Mouse (Mus musculus): Measurements from ENCODE around the gene Ifi47. TPM values are rescaled to one million over a fixed set of nuclear protein-coding genes. Genes with fewer than 3 reads are reported as not detected.

Gene Ifi47
- polyA plus RNA-seq, 1 experiment = 8.7 TPM

DNA sequence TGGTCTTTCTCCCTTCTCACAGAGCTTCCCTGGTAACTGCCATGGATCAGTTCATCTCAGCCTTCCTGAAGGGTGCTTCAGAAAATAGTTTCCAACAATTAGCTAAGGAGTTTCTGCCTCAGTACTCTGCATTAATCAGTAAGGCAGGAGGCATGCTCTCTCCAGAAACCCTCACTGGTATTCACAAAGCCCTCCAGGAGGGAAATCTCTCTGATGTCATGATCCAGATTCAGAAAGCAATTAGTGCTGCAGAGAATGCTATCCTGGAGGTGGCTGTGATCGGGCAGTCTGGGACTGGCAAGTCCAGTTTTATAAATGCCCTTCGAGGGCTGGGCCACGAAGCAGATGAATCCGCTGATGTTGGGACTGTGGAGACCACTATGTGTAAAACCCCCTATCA lies 19.0 kb downstream of the Ifi47 start:
- Histone ChIP-seq H3K4me1 (ENCODE audit: control insufficient read depth, insufficient read depth, insufficient read length, low read length) (peaks cover 8% of the 10 kb centered on the region), H3K27ac (ENCODE audit: insufficient read depth, low read depth, low read length) (no peak overlapping the region), H3K27me3 (ENCODE audit: control insufficient read depth, insufficient read depth, low read length) (no peaks in the 10 kb centered on the region), H3K36me3 (ENCODE audit: control insufficient read depth, insufficient read depth, low read length) (peaks cover 36% of the 10 kb centered on the region), H3K4me3 (ENCODE audit: low read depth, low read length) (no peak overlapping the region)
- TF ChIP-seq CTCF (IDR thresholded peaks at IDR 0.05; ENCODE audit: extremely low read depth, insufficient read length, insufficient replicate concordance, low read depth, low read length) = no peak
- TF ChIP-seq POLR2A (IDR thresholded peaks at IDR 0.05; ENCODE audit: low read depth, low read length) = no peak
- 92% methylated on average over 4 of the region's 4 CpGs for WGBS

DNA sequence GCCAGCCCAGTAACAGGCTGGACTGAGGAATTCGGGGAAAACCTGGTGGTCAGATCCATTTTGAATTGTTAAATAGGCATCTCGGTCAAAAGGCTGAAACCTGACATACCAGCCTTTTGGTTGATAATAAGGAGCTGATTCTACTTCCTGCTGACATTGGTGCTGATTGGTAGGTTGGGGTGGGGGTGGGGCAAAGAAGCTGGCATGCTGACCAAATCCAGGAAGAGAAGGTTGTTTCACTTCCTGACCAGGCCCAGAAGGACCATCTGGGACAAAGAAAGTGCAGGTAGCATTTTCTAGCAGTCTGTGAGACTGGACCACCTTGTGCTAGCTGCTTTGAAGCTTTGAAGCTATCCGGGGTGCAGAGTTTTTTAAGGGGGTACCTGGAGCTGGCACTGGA lies 24.0 kb downstream of the Ifi47 start:
- peaks cover 23% of the 10 kb centered on the region for H3K36me3 ChIP-seq (ENCODE audit: control insufficient read depth, insufficient read depth, low read length)
- H3K27me3 ChIP-seq (ENCODE audit: control insufficient read depth, insufficient read depth, low read length) = no peaks in the 10 kb centered on the region
- TF ChIP-seq POLR2A (IDR thresholded peaks at IDR 0.05; ENCODE audit: low read depth, low read length) = no peak
- 82% methylated on average over 3 of the region's 3 CpGs for WGBS
- no peak overlapping the region for H3K4me3 ChIP-seq (ENCODE audit: low read depth, low read length)
- no peak overlapping the region for H3K27ac ChIP-seq (ENCODE audit: insufficient read depth, low read depth, low read length)
- peaks cover 4% of the 10 kb centered on the region; the same call in 1 of the 2 replicates for H3K4me1 ChIP-seq (ENCODE audit: control insufficient read depth, insufficient read depth, insufficient read length, low read length)

DNA sequence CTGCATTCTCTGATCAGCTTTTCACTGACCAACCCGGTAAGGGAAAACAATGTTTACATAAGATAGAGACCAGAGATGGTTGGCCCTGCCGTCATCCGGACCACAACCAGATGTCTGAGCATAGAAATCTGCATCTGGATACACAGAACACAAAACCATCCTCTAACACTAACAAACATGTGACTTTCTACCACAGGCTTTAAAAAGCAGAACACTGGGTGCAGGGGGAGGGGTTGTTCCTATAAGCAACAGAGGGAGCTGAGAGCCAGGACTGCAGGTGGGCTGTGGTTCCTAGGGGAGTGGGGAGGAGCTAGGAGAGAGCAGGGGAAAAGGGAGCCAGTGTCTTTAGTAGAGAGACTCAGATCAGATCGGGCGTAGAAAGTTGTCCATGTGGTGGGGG lies 25.1 kb downstream of the Ifi47 start:
- peaks cover 13% of the 10 kb centered on the region for H3K36me3 ChIP-seq (ENCODE audit: control insufficient read depth, insufficient read depth, low read length)
- 52% methylated on average over 5 of the region's 5 CpGs for WGBS
- peak overlapping the region; percentile 46; the same call in 1 of the 2 replicates for H3K27ac ChIP-seq (ENCODE audit: insufficient read depth, low read depth, low read length)
- no peaks in the 10 kb centered on the region for H3K27me3 ChIP-seq (ENCODE audit: control insufficient read depth, insufficient read depth, low read length)
- peaks cover 4% of the 10 kb centered on the region; the same call in 1 of the 2 replicates for H3K4me1 ChIP-seq (ENCODE audit: control insufficient read depth, insufficient read depth, insufficient read length, low read length)
- TF ChIP-seq CTCF (IDR thresholded peaks at IDR 0.05; ENCODE audit: extremely low read depth, insufficient read length, insufficient replicate concordance, low read depth, low read length) (no peak), POLR2A (IDR thresholded peaks at IDR 0.05; ENCODE audit: low read depth, low read length) (no peak)
- H3K4me3 ChIP-seq (ENCODE audit: low read depth, low read length) = no peak overlapping the region

DNA sequence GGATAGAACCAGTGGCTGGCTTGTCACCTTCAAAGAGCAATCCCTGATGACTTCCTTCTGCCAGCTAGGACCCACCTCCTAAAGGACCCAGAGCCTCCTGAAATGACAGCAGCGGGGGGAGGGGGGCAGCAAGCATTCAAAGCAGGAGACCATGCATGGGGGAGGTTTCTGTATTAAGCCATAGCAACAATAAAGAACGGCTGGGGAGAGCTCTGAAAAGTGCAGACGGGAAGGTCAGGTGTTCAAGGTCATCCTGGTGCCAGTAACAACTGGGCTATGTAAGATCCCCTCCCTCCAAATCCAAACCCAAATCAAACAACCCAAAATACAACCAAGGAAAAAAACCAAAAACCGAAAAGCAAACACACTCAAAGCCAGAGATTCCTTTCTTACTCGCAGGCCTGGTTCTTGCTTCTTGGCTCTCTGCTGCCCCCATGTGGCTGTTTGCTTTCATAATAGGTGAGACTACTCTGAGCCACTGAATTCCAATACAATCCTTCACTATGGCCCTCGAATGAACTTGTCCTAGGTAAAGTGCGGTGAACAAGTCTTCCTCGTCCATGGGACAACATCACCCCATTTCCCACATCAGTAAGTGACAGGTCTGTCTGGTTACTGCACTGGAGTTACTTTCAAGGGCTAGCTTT lies 26.8 kb downstream of the Ifi47 start:
- H3K27ac ChIP-seq (ENCODE audit: insufficient read depth, low read depth, low read length) = no peak overlapping the region
- peak; percentile 70; the same call in 1 of the 2 replicates for TF ChIP-seq CTCF (IDR thresholded peaks at IDR 0.05; ENCODE audit: extremely low read depth, insufficient read length, insufficient replicate concordance, low read depth, low read length)
- no peak for TF ChIP-seq POLR2A (IDR thresholded peaks at IDR 0.05; ENCODE audit: low read depth, low read length)

DNA sequence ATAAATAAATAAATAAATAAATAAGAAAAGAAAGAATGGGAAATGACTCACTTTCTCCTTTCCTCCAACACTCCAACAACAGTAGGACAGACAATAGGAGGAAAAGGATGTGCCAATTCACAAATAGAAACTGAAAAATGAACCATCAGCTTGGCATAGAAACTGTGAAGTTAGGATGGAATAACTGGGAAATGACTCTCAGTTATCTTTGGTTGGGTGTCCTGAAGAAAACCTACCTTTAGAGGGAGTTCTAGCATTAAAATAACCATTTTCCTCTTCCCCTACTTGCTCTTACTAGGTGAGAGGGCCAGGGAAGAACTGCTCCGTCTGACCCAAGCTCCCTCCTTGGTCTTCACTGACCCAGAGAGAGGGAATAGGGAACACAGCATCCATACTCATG lies 29.4 kb downstream of the Ifi47 start:
- Histone ChIP-seq H3K27ac (ENCODE audit: insufficient read depth, low read depth, low read length) (no peak overlapping the region), H3K4me3 (ENCODE audit: low read depth, low read length) (no peak overlapping the region), H3K36me3 (ENCODE audit: control insufficient read depth, insufficient read depth, low read length) (no peaks in the 10 kb centered on the region; the same call in 1 of the 2 replicates), H3K27me3 (ENCODE audit: control insufficient read depth, insufficient read depth, low read length) (no peaks in the 10 kb centered on the region), H3K4me1 (ENCODE audit: control insufficient read depth, insufficient read depth, insufficient read length, low read length) (0 out of 2 replicates have a peak, but pooled peaks cover 4% of the 10 kb centered on the region)
- TF ChIP-seq CTCF (IDR thresholded peaks at IDR 0.05; ENCODE audit: extremely low read depth, insufficient read length, insufficient replicate concordance, low read depth, low read length) (no peak), POLR2A (IDR thresholded peaks at IDR 0.05; ENCODE audit: low read depth, low read length) (no peak)
- 89% methylated on average over 1 of the region's 1 CpGs for WGBS

More for the DNA sequence above, 26.8 kb downstream of the Ifi47 start:
- peaks cover under 1% of the 10 kb centered on the region for H3K36me3 ChIP-seq (ENCODE audit: control insufficient read depth, insufficient read depth, low read length)
- WGBS = 14% methylated on average over 8 of the region's 8 CpGs
- no peak overlapping the region for H3K4me3 ChIP-seq (ENCODE audit: low read depth, low read length)
- no peaks in the 10 kb centered on the region for H3K27me3 ChIP-seq (ENCODE audit: control insufficient read depth, insufficient read depth, low read length)
- peaks cover 4% of the 10 kb centered on the region; the same call in 1 of the 2 replicates for H3K4me1 ChIP-seq (ENCODE audit: control insufficient read depth, insufficient read depth, insufficient read length, low read length)

DNA sequence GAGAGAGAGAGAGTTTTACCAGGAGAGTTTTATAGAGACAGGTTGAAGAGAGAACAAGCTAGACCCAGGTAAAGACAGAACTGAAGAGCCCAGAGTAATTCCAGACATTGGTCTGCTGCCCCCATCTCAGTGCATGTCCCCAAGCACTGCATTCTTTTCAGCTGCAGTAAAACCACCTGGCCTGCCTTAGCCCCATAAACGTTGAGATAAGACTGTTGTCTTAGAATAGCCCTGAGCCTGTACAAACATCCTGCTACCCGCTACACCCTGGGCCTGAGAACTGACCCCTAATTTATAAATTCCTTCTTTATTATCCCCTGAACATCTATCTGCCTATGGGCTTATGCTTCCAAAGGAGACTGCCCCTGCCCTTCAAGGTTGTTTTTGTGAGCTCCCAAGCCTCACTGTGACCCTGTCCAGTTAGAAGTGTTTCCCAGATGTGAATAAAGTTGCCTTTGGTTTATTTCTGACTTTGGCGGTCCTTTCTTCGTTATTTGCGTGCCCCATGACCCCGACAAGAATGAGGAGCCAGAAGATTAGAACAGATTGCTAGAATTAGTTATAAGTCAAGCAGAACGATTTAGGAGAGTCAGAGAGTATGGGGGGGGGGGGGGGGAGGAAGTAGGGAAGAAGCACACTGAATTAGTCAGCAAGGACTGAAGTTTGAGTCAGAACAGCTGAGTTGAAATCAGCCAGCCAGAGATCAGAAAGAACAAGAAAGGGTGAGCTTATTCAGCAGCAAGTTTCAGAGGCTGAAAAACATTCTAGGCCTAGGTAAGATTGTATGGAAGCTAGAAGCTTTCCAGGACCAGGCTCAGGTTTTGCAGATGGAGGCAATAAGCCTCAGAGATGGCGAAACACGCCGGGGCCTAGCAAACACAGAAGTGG lies 31.5 kb downstream of the Ifi47 start:
- WGBS = 41% methylated on average over 10 of the region's 10 CpGs
- no peaks in the 10 kb centered on the region for H3K36me3 ChIP-seq (ENCODE audit: control insufficient read depth, insufficient read depth, low read length)
- TF ChIP-seq POLR2A (IDR thresholded peaks at IDR 0.05; ENCODE audit: low read depth, low read length) = no peak
- no peak overlapping the region for H3K27ac ChIP-seq (ENCODE audit: insufficient read depth, low read depth, low read length)
- peaks cover 3% of the 10 kb centered on the region; the same call in 1 of the 2 replicates for H3K4me1 ChIP-seq (ENCODE audit: control insufficient read depth, insufficient read depth, insufficient read length, low read length)
- H3K4me3 ChIP-seq (ENCODE audit: low read depth, low read length) = no peak overlapping the region
- H3K27me3 ChIP-seq (ENCODE audit: control insufficient read depth, insufficient read depth, low read length) = 0 out of 2 replicates have a peak, but pooled peaks cover 4% of the 10 kb centered on the region

DNA sequence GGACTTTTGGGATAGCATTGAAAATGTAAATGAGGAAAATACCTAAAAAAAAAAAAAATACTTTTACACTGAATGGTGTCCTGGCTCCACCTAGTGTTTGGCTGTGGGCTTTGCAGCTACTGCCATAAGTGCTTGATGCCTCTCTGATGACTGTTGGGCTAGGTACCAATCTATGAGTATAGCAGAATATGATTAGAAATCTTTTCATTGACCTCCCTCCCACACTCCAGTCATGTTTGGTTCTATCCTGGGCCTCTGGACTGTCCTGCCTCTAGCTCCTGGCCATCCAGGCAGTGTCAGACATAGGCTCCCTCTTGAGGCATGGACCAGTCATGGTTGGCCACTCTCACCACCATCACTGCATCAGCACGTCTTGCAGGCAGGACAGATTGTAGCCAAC lies 32.4 kb downstream of the Ifi47 start:
- Histone ChIP-seq H3K4me3 (ENCODE audit: low read depth, low read length) (no peak overlapping the region), H3K27me3 (ENCODE audit: control insufficient read depth, insufficient read depth, low read length) (0 out of 2 replicates have a peak, but pooled peaks cover 4% of the 10 kb centered on the region), H3K4me1 (ENCODE audit: control insufficient read depth, insufficient read depth, insufficient read length, low read length) (peaks cover 4% of the 10 kb centered on the region; the same call in 1 of the 2 replicates), H3K27ac (ENCODE audit: insufficient read depth, low read depth, low read length) (no peak overlapping the region), H3K36me3 (ENCODE audit: control insufficient read depth, insufficient read depth, low read length) (no peaks in the 10 kb centered on the region)
- WGBS = 71% methylated on average over 1 of the region's 1 CpGs
- TF ChIP-seq CTCF (IDR thresholded peaks at IDR 0.05; ENCODE audit: extremely low read depth, insufficient read length, insufficient replicate concordance, low read depth, low read length) (peak; percentile 52; the same call in 1 of the 2 replicates), POLR2A (IDR thresholded peaks at IDR 0.05; ENCODE audit: low read depth, low read length) (no peak)
